Mouse (Mus musculus) kidney, adult 2 months (tissue): ENCODE measurements around the gene Rab3gap1. TPM values are rescaled to one million over a fixed set of nuclear protein-coding genes. Genes with fewer than 3 reads are reported as not detected.

Experiments
- DNase-seq: peaks from one replicate; pipeline ENCODE4 v3.0.0; 2021
- H3K27ac ChIP-seq: fragments of 200-500 bp; 2 replicates; pipeline ENCODE4 v1.5.1; 2012; ENCODE audit warnings: low read depth, low read length, control low read depth, inconsistent platforms; ENCODE audit not compliant: insufficient read depth
- H3K27me3 ChIP-seq: fragments of 200-500 bp; replicated peaks from 2 replicates; pipeline ENCODE4 v1.6.1; 2012; ENCODE audit warnings: mild to moderate bottlenecking, moderate library complexity, low read length, inconsistent platforms; ENCODE audit not compliant: control insufficient read depth, insufficient read depth
- H3K36me3 ChIP-seq: fragments of 200-500 bp; 2 replicates; pipeline ENCODE4 v1.6.1; 2012; ENCODE audit warnings: mild to moderate bottlenecking, moderate library complexity, low read length, inconsistent platforms; ENCODE audit not compliant: control insufficient read depth, insufficient read depth
- H3K4me1 ChIP-seq: fragments of 200-500 bp; 2 replicates; pipeline ENCODE4 v1.6.1; 2011; ENCODE audit warnings: low read length; ENCODE audit not compliant: control insufficient read depth, insufficient read depth
- H3K4me3 ChIP-seq: fragments of 200-500 bp; 2 replicates; pipeline ENCODE4 v1.5.1; 2011; ENCODE audit warnings: mild to moderate bottlenecking, low read depth, low read length, control low read depth; ENCODE audit not compliant: insufficient read depth
- CTCF ChIP-seq: fragments of 200-500 bp; conservative IDR thresholded peaks from 2 replicates; pipeline ENCODE4 v1.5.1; 2011; ENCODE audit warnings: low read depth, mild to moderate bottlenecking, control low read depth, low read length, moderate library complexity, mixed read lengths; ENCODE audit not compliant: insufficient read depth, insufficient read length
- POLR2A ChIP-seq: fragments of 200-500 bp; IDR thresholded peaks from one replicate; pipeline ENCODE4 v1.6.1; 2011; ENCODE audit warnings: low read depth, low read length, control low read depth
- WGBS: fragments of 180-500 bp; shearing (Covaris S2); methylation state at CpG from one replicate; pipeline ENCODE4 v1.1.7; 2018; 5-methylcytosine and 5-hydroxymethylcytosine counted together
- polyA plus RNA-seq: library from polyadenylated mRNA; depleted of rRNA; stranded (reverse); fragments of >200 nt; gene quantifications from 2 replicates; pipeline ENCODE4 v1.2.3, GENCODE M21; 2012

Rab3gap1 gene
- polyA plus RNA-seq, 1 experiment = 16.4 TPM

DNA sequence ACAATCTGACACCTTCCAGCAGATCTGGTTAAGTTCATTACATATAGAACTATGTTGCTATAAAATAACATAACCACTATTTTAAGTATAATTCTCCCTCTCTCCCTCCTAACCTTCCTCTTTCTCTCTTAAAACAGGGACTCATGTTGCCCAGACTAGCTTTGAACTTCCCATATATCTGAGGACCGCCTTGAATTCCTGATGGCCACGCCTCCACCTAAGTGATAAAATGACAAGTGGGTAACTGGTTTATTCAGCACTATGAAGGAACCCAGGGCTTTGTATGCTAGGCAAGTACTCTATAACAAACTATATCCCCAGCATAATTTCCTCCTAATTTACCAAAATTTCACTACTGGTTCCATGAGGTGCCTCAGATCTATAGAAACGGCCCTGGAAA, 94.8 kb downstream of the Rab3gap1 start:
- Histone ChIP-seq H3K4me1 (no peaks in the 10 kb centered on the region), H3K27ac (no peak overlapping the region), H3K4me3 (no peak overlapping the region), H3K36me3 (no peaks in the 10 kb centered on the region), H3K27me3 (no peaks in the 10 kb centered on the region)
- no peak for DNase-seq
- no peak for TF ChIP-seq POLR2A
- TF ChIP-seq CTCF = no peak
- 98% methylated on average over 3 of the region's 3 CpGs for WGBS

GRCm38 (mm10) chr1:127970870-127971269, 102.3 kb downstream of the Rab3gap1 start:
- H3K4me1 ChIP-seq = no peaks in the 10 kb centered on the region
- H3K27me3 ChIP-seq = no peaks in the 10 kb centered on the region
- WGBS = 79% methylated on average over 4 of the region's 4 CpGs
- H3K36me3 ChIP-seq = no peaks in the 10 kb centered on the region
- no peak overlapping the region for H3K4me3 ChIP-seq
- DNase-seq = no peak
- H3K27ac ChIP-seq = no peak overlapping the region
- no peak for TF ChIP-seq CTCF
- no peak for TF ChIP-seq POLR2A

DNA sequence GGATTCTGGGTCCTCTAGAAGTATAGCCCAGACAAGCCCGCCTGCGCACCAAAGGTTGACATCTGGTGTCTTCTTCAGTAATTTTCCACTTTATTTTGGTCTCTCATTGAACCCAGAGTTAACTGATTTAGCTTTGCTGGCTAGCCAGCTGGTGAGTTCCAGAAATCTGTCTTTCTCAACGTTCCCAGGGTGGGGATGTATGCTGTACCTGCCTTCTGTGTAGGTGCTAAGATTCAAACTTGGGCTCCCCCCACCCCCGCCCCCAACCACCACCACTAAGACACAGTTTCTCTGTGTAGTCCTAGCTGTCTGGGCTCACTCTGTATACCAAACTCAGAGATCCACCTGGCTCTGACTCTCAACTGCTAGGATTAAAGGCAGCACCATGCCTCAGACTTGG, 105.5 kb downstream of the Rab3gap1 start:
- no peaks in the 10 kb centered on the region for H3K27me3 ChIP-seq
- 95% methylated on average over 4 of the region's 4 CpGs for WGBS
- H3K27ac ChIP-seq = no peak overlapping the region
- no peak for DNase-seq
- no peak overlapping the region for H3K4me3 ChIP-seq
- no peaks in the 10 kb centered on the region for H3K4me1 ChIP-seq
- no peak for TF ChIP-seq POLR2A
- no peaks in the 10 kb centered on the region for H3K36me3 ChIP-seq

DNA sequence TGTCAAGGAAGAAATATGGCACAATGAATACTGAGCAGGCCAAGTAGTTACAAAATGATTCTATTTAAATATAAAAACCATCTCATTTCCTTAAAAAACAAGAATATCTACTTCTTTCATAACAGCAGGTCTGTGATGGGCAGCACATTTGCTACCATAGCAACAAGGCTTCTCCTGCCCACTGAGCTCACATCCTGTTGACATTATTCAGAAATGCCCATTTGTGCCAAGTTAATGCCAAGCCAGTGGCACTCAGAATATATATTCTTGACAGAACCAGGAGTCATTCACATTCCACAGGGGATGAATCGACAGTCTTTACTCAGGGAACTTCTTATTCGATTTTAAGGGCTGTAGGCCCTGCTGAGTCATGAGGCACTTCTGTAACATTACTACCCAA, 107.1 kb downstream of the Rab3gap1 start:
- TF ChIP-seq CTCF = no peak
- no peak for TF ChIP-seq POLR2A
- no peak overlapping the region for H3K27ac ChIP-seq
- H3K4me1 ChIP-seq = no peaks in the 10 kb centered on the region
- 63% methylated on average over 2 of the region's 2 CpGs for whole genome bisulfite sequencing
- H3K36me3 ChIP-seq = no peaks in the 10 kb centered on the region
- no peaks in the 10 kb centered on the region for H3K27me3 ChIP-seq
- H3K4me3 ChIP-seq = no peak overlapping the region
- no peak for DNase-seq

- TF ChIP-seq CTCF (no peak), POLR2A (no peak)
- H3K27me3 ChIP-seq = no peaks in the 10 kb centered on the region
- no peak overlapping the region for H3K4me3 ChIP-seq
- no peak overlapping the region for H3K27ac ChIP-seq
- WGBS = 89% methylated on average over 6 of the region's 6 CpGs
- no peaks in the 10 kb centered on the region for H3K4me1 ChIP-seq
- no peak for DNase-seq
- no peaks in the 10 kb centered on the region for H3K36me3 ChIP-seq
Observed at GRCm38 (mm10) chr1:127976106-127976505, 107.5 kb downstream of the Rab3gap1 start.

- WGBS = 85% methylated on average over 1 of the region's 1 CpGs
- no peak overlapping the region for H3K4me3 ChIP-seq
- DNase-seq = no peak
- TF ChIP-seq CTCF = no peak
- no peak for TF ChIP-seq POLR2A
- no peaks in the 10 kb centered on the region for H3K4me1 ChIP-seq
- no peaks in the 10 kb centered on the region for H3K27me3 ChIP-seq
- no peak overlapping the region for H3K27ac ChIP-seq
- H3K36me3 ChIP-seq = no peaks in the 10 kb centered on the region
Observed at GRCm38 (mm10) chr1:127978125-127978524, 109.6 kb downstream of the Rab3gap1 start.

DNA sequence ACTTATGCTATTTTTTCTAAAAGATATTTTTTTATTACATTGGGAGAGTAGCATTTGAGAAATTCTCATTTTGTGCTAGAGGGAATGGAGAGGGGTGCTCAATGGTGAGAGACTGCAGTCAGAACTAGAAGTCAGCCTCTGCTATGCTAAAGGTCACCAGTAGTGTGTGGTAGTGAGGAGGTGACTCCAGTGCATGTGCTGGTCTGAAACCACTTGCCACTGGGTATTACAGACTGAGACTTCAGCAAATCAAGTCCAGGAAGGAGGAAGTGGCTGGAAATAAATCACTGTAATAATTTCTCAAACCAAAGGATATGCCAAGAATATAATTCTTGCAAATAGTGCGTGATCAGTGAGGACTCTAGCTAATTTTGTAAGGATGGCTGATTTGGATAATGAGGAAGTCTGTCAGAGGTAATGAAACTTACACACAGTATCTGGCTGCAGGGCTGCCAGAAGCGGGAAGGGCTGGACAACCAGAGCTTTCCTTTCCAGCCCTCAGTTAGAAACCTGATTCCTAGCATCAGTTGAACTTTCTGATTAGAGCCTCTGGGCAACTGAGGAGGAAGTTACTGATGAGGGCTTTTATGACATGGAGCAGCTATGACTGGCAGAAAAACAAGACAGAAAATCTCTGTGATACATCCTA, 112.5 kb downstream of the Rab3gap1 start:
- TF ChIP-seq POLR2A = no peak
- TF ChIP-seq CTCF = 0 out of 2 replicates have a peak, but pooled peaks have one; percentile 8

More for the DNA sequence above, 112.5 kb downstream of the Rab3gap1 start:
- no peaks in the 10 kb centered on the region for H3K36me3 ChIP-seq
- H3K27ac ChIP-seq = no peak overlapping the region
- no peaks in the 10 kb centered on the region for H3K4me1 ChIP-seq
- 58% methylated on average over 2 of the region's 2 CpGs for WGBS
- DNase-seq = peak; percentile 10
- H3K4me3 ChIP-seq = no peak overlapping the region
- H3K27me3 ChIP-seq = no peaks in the 10 kb centered on the region
